Mouse (Mus musculus): ENCODE data around the gene Lsr.
A peak's percentile ranks its signal among the peaks of the same experiment; 100 is the strongest.

The Lsr gene

DNA sequence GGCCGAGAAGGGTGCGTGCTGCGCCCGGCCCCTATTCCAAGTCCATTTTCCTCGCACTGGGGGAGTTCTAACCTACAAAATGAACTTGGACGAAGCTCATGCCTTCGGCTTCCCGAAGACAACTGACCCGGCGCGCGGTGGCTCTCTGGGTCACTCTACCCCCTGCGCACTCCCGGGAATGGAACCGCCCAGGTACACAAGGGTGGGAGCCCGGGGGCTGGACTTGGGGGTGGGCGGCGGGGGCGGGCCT is at the start of gene Lsr:
Gene Lsr (minus strand): TSS at position 214 of the 250 bp plus-strand sequence.
- peak; percentile 42 for DNase-seq

DNA sequence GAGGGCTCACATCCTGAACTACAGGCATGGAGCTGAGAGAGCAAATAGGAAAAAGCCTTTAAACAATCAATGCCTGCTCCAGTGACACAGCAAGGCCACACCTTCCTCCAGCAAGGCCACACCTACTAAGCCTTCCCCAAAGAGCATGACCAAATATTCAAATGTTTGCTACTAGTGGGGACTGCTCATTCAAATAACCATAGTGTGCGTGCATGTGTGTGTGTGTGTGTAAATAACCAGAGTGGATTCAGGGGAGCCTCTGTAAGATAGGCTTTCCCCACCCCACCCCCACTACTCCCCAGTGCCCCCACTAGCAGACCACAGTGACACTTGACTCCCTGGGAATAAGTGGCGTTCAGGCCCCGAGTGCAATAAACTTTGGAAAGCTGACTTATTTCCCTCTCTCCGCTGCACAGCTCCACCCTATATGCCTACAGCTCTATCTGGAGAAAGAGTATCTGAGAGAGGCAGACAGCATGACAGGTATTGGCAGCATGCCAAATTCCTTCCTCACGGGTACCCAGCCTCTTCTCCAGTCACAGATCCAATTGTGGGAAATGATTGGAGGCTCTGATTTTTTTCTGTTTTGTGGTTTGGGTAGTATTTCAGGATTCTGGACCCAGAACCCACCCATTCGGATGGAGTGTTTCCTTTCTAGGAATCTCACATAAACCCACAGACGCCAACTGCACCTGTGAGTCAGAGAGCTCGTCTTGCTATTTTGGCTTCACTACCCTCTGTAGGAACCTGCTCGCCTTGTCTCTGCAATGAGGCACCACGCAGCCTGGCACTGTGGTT is 44.0 kb upstream of the Lsr start:
- DNase-seq = peak; percentile 52

DNA sequence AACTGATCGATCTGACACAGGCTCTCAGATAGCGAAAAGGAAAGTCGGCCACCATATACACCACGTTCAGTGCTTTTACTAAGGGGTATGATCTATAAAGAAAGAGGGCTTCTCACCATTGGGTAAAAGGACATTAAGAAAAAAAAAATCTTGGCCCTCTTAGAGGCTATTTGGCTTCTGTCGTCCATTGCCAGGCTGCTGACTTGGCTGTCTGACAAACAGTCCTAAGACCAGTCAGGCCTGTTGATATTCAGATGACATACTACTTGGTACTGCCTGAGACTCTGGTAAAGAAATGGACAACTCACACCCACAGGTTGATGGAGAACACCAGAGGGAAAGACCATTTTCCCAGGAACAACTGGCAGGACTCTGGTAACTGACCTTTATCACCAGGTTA is 39.7 kb upstream of the Lsr start:
- no peak for DNase-seq

DNA sequence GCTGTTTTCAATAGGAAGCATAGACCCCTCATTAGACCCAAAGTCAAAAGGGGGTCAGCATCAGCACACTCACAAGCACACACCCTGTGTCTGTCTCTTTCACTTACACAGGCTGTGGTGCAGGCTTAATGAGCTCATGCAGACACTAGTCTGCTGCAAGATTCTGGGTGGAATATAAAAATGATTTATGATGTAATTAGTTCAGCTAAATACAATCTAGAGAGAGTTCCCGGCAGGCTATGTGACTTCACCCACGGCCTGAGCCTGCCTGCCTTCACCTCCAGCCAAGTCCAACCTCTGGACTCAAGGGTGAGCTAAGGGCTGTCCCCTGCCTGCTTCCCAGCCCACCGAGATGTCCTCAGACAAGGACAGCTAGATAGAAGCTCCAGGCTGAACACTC is 35.6 kb upstream of the Lsr start:
- no peak for DNase-seq

DNA sequence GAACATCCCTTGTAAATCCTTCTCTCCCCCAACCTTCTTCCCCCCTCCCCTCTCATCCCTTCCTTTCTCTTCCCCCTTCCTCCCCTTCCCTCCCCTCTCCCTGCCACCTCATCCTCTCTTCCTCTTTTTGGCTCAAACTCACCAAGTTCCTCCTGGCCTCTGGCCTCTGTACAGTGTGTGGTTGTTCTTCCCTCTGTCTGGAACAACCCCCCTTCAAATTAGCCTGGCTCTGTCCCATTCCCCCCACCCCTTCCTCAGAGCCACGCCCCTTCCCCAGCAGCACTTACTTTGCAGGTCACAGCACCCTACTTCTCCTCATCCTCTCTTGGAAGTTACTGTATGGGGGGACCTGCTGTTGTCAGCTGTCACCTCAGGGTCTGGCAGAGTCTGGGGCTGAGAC is 34.9 kb upstream of the Lsr start:
- DNase-seq = no peak

DNA sequence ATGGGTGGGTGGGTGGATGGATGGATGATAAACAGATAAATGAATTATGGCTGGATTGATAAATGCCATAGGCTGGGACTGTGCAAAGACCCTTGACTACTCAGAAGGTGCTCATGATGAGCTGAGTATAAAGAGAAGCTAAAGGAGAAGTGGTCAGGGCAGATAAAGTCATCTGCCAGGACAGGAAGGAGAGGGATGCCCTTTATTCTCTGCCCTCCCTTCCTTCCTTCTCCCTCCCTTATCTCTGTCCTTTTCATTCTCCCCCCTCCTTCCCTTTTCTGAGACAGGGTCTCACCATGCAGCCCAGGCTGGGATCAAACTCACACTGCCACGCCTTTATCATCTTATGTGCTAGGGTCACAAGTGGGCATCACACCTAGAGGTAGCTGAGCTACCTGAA is 34.5 kb upstream of the Lsr start:
- no peak for DNase-seq

DNA sequence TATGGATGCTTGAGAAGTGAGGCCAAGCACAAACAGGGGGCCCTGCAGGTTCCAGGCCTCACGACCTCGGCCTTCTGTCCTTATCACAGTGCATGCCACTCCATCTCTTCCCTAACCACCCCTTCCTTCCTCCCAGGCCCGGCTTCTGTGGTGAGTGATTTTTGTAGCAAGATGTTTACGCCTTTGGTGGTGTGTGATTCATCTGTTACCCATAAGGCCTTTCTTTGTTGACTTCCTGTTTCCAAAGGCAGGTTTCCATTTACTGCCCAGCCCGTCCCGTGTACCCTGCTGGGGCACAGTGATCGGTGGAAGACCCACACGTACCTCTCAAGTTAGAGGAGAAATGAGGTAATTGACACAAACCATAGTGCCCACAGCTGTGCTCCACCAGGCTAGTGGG is 29.4 kb upstream of the Lsr start:
- no peak for DNase-seq

DNA sequence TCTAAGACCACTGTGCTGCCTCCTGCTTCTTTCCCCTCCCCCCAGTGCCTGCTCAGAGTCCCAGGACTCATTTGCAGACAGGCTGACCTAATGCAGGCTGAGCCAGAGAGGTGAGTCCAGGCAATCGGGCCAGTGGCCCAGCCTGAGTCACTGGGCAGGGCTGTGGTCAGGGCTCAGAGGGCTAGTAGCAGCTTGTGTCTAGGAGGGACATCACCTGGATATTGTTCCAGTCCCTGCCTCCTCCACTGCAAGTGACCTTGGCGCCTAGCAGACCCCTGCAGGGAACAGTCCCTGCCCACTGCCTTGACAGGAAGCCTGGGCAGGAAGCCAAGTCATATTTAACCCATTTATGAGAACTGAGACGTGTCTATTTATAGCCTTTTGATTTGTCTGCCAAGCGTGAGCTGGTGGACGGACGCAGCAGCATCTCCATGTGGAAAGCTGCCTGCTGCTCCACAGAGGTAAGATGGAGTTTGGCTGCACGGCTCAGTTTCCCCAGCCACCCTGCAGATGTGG is 27.3 kb upstream of the Lsr start:
- peak; percentile 86 for DNase-seq

DNA sequence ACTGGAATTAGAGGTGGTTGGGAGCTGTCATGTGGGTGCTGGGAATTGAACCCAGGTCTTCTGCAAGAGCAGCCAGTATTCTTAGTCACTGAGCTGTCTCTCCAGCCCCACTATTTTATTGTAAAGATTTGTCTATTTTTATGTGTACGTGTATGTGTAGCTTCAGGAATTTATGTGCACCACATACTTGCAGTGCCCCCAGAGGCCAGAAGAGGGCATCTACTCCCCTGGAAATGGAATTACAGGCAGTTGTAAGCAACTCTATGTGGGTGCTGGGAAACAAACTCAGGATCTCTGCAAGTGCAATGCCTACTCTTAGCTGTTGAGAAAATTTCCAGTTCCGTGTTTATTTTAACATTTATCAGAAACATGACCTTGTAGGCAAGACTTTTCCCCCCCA is 23.2 kb upstream of the Lsr start:
- DNase-seq = no peak

DNA sequence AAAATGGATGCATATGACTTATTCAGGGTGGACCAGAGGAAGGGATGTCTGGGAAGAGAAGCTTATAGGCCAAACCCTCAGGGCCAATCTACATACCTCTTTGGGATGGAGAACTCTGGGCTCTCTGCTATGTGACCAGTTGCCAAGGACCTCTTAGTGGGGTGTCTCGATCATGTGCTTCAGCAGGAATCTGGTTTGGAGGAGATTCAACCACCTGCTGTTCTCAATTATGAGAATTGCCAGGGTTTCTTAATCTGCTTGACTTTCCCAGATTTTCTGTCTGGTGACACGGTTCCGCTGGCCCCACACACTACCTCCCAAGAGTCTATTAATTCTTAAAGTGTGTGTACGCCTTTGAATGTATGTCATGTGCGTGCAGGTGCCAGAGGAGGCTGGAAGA is 20.7 kb upstream of the Lsr start:
- no peak for DNase-seq

DNA sequence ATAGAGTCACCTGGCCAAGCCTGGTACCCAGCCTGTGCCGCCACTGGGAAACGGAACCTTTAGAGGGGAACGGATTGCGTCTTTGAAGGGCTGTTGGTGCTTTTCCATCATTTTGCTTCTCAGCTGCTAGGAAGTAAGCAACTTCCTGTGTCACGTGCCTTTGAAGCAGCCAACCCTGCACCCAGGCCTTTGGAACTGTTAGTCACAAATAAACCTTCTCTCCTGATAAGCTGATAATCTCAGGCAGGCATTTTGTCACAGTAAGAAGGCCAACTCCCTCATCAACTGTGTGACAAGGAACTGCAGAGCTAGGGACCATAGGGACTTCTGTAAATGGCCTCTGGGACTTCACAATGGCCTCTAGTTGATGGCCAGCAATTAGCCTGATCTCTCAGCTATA is 18.9 kb upstream of the Lsr start:
- no peak for DNase-seq

DNA sequence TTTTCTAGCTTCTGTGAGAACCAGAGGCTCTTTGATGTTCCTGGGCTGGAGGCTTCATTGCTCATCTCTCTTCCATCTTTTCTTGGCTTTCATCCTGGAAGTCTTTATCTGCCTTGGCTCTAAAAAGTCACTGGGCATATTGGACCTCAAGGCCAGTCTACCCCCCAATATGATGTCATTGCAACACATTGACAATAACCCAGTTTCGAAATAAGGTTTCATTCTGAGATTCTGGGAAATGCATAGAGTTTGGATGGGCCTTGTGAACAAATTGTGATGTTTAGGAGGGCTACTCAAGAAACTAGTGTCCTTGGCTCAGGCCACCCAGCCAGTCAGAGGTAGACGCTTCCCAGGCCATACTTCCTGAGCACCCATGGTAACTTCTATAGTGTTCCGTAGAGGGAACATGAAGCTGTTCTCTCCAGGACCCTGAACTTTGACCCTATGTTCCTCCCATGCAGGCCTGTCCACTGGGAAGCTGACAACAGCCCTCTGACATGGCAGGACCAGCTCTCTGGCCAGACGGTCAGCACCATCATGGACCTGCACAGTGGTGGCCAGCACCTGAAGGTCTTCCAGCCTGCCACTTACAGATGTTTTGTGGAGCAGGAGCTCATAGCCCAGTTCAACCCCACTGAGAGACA is 15.4 kb upstream of the Lsr start:
- DNase-seq = no peak

DNA sequence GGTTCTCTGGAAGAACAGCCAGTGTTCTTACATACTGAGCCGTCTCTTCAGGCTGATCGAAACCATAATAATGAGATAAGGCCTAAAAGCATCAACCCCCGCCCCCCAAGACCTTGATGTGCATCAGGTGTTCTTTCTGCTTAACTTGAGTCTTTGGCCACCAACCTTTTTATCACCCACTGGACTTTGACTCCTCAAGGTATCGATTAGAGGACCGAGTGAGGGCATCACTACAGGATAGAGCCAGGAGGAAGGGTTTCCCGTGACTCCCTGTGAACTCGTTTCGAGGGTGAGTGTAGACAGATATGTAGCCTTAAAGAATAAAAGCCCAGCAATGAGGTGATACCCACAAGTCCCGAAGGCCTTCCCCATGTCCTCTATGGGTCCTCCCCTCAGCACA is 12.1 kb upstream of the Lsr start:
- DNase-seq = no peak

DNA sequence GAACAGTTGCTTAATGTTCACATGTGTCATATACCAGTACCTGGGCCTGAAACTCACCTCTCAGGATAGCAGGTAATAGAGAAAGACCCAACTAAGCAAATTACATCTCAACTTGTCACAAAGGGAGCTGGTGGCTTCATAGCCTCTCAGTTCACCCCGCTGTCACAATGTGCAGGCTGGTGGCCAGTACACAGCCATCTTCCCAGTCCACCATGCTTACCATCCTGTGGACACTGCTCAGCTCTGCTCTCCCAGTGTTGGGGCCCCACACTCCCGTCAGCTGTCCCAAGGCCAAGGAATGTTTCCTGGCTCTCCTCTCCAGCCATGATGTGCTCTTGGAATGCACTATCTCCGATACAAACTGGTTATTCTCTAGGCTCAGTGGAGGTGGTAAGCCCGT is 8.4 kb upstream of the Lsr start:
- DNase-seq = no peak

DNA sequence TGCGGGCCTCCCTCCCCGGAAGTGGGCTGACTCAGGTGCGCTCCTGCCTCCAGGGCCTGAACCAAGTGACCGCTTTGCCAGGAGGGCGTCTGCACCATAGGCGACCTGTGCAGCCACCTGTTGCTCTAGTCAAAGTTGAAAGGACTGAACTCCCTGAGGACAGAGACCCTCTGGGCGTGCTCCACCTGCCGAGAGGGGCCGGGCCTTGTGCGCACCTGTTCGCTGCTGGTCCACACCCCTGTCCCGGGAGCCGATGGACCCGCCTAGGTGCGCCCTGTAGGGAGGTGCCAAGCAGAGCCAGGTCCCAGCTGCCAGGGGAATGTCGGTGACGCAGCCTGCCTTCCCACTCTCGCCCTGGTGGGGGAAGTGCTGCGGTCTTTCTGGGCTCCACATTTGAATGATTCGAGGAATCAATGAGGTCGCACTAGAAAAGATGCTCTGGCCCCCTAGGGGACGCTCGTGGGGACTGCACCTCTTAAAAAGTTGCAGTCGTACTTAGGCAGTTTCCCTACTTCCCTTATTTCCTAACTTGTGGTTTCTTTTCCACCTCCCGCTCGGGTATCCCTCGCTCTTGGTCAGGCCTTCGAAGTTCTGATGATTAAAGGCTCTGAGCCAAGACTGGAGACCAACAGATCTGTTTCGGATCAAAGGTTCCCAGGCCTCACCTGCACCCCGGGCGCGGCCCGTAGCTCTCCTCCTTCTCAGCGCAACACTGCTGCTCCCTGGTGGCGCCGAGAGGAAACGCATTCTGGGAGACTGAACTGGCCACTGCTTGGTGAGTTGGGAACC is 431 bp upstream of the Lsr start, which contains the start of gene Fam187b:
Gene Fam187b (plus strand): TSS at position 290 of the 789 bp plus-strand sequence.
- peak; percentile 93 for DNase-seq

DNA sequence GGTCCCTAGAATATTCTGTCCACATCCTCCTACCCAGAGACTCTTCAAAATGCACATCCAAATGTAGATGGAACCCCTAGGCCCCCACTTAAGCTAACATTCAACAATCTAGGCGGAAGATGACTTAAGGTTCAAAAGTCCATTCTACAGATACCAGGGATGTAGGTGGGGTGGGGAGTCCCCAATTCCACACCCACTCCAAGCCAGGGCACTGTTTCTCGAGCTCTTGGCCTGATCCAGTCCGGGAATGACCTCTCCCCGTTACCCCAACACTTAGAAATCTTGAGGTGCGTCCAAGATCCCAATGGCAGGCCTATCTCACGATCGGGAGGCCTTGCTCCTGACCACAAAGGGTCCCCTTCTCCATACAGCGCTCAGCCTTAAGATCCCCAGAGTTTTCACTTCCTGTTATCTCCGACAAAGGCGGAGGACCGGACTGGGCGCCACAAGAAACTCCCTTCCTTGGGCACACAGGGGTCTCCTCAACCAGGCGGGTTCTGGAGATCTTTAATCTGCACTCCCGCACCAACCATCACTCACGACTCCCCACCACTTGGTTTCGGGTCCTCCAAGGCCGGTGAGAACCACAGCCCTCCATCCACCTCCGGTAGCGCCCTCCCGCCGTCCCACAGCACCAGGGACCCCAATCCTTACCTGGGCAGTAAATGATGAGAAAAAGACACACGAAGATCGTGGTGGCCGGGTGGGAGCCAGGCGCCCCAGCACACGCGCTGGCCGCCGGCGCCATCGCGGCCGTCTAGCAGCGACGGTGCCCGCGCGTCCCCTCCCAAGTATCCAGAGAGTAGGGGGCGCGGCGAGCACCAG is 626 bp downstream of the Lsr start:
- no peak for DNase-seq

DNA sequence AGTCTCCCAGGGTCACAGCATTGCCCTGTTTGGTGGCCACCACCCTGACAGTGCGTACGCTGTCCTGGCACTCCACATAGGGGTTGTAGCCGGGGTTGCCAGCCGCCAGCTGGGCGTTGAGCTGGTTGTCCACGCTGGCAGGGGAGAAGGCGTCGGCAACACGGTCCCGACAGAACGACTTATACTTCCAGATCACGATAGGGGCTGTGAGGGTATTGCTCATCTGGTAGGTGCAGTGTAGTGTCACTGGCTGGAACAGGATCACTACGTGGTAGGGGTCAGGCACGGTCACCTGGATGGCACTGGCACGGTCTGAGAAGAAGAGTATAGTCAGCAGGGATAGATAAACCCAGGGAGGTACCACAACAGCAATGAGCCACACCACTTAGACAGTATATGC is 1.4 kb downstream of the Lsr start:
- no peak for DNase-seq

DNA sequence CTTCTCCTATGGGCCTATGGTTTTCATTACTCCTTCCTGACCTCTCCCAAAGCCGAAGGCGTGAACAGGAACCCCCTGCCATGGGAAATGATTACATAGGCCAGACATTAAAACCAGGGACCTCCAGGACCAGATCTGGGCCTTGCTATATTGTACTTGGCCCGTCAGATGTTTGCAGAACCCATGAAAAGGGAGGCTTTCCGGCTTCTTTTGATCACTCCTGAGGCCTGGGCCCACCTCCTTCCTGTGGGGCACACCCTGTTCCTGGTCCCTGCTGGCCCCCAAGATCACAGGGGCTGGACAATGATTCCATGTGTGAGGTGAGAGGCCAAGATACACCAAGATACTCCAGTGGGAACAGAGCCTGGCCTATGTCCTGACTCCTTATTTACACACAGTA is 4.1 kb downstream of the Lsr start:
- no peak for DNase-seq

DNA sequence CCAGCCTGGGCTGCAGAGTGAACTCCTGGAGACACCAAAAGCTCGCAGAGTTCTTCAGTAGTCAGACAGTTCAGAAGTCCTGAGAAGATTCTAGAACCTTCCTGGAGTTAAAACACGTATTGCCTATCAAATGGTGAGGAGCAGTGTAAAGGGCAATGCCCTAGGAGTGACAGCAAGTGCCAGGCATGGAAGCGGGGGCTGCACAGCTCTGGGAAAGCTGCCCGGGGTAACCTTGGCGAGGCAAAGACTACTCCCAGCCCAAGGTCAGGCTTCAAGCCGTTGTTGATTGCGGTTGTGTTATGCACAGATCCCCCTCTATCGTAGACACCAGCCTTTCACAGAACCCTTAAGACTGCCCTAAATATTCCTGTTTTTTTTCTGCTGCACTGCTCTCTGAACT is 4.7 kb downstream of the Lsr start:
- no peak for DNase-seq

DNA sequence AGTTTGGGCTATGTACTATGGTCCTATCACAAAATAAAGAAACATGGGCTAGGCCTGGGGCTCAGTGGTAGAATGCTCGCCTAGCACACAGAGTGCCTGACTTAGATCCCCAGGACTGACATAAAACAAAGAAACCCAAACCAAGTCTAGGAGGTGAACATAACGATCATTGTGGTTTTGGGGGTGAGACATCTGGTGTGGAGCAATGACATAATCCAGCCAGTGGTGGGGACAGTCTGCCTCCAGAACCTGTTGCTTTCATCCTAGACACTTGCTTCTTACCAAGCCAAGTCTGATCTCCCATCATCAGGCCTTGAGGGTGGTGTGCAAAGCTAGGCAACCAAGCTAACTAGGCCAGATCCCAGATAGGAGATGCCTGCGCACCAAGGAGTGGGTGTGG is 6.6 kb downstream of the Lsr start:
- DNase-seq = no peak

DNA sequence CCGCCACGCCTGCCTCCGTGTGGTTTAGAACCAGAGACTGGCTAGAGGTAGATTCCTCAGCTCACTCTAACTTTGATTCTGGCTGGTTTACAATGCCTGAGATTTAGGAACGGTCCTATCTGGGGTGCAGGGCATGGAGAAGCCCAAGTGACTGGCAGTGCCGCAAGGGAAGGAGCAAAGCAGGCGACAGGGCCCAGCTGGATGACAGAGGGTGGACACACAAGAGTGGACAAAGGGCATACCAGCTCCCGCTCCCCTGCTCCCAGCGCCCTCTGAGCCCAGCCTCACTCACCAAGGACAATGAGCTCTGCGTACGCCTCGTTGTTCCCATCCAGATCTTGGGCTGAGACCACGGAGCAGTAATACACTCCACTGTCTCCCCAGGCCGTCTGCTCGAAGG is 7.6 kb downstream of the Lsr start:
- DNase-seq = no peak

DNA sequence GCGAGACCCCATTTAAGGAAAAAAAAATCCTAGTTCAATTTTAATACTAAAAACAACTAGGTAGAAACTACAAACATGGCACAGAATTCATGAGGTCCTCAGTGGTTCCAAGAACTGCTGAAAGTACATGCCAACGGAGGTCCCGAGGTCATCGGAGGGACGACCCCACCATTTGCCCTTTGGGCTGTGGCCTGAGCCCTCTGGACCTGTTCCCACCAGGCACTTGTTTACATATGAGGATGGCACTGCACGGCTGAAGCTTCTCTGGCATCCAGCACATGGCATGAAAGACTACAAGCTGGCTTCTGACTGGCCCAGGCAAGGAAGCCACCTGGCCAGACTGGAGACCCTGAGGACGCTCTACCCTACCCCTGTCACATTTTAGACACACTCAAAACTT is 8.9 kb downstream of the Lsr start:
- DNase-seq = no peak

DNA sequence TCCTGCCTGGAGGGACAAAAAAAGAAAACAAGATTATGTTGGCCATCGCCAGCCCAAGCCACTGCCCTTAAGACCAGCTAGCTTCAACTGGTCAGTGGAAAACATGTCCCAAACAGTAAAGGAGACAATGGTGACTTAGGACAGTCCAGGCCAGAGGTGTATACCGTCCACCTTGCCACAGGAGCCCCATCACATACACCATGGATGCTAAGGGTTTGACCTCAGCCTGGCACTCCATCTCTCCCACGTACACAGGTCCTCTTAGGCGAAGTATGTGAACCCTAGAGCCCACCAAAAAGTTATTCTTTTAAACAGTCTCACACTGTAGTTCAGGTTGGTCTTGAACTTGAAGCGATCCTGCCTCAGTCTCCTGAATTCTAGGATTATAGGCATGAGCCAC is 10.4 kb downstream of the Lsr start:
- no peak for DNase-seq
